Mouse (Mus musculus) c-Kit-positive CD71-positive TER-119-positive erythroid progenitor cells, embryonic 14.5 days (primary cell): ENCODE measurements at regions not wholly inside any gene's neighbourhood (a gene's known extent, or its start where the extent isn't known, plus 50 kb on each side); places are given as distances from the start of the nearest gene placed in this dataset.
"Not testable (repeated sequence)": the region's sequence is repeated elsewhere in the genome, so short reads cannot be mapped to it uniquely, and the experiment has no call there.

Experiments used
- DNase-seq: peaks from one replicate; pipeline ENCODE4 v3.0.0-alpha.2; 2013; ENCODE audit warnings: low spot score

DNA sequence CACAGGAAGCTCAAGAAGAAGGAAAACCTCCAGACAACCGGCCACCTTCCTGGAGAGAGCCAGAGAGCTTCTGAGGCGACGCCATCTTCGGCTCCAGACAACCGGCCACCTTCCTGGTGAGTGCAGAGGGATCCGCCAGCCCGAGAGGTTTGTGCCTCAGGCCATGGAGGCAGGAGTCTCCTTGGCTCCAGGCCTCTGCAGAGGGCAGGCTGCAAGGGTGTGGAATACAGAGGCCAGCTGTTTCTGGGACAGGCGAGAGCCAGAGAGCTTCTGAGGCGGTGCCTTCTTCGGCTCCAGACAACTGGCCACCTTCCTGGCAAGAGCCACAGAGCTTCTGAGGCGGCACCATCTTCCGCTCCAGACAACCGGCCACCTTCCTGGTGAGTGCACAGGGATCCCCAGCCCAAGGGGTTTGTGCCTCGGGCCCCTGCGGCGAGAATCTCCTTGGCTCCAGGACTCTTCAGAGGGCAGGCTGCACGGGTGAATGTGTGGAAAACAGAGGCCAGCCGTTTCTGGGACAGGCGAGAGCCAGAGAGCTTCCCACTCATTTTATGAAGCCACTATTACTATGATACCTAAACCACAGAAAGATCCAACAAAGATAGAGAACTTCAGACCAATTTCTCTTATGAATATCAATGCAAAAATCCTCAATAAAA lies 441.4 kb downstream of the Arl6ip6 start:
- not testable (repeated sequence) for DNase-seq

DNA sequence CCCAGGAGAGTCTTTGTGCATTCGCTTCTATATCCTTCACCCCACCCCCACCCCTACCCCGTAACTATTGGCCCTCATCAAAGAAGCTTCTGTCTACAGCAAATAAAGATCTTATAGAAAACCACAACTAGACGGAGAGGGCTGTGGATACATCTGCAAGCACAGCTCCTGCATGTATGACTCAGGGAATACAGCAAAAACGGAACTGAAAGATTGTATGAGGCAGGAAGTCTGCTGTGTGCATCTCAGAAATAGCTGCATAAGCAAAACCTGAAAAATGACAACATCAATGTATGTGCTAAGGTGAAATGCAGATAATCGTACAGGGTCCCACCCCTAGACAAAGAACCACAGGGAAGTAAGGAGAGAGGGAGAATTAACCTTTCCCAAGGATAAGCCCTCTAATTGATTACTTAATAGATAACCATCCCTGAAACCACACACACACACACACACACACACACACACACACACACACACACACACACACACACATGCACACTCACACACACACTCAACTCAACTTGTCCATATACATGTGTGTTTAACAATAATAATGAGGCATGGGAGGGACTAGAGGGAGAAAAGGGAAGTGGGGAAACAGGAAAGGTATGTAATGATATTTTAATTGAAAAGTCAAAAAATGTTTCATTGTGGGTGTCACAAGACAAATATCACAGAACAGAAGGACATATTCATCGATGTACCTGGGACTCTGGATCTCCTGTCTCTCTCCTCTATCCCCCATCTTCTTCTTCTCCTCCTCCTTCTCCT lies 416.6 kb downstream of the Rprm start:
- no peak for DNase-seq

DNA sequence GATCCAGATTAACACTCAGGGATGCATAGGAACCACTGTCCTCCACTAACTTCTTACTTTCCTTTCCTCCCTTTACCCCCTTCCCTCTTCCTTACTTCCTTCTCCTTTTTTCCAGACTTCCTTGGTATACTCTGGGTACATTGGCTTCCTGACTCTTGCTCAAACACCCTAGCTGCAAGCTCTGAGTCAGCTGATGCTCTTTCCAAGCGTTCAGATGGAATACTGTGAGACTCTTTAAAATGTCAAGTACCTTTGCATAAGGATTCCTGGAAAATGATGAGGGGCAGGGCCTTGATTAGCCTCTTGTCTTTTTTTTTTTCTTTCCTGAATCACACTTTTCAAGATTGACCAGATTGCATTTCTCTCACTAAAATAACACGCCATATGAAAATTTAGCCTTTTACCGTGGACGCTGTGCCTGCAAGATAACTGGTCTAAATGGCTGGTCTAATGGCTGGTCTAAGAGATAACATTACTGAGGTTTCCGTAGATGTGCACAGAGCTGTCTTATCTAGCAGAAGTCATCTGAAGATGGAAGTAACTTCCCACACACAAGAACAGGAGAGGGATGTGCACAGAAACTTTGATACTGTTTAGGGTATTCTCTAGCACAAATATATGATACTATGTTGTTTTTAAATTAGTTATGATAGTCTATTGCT lies 404.9 kb downstream of the Rprm start:
- no peak for DNase-seq

DNA sequence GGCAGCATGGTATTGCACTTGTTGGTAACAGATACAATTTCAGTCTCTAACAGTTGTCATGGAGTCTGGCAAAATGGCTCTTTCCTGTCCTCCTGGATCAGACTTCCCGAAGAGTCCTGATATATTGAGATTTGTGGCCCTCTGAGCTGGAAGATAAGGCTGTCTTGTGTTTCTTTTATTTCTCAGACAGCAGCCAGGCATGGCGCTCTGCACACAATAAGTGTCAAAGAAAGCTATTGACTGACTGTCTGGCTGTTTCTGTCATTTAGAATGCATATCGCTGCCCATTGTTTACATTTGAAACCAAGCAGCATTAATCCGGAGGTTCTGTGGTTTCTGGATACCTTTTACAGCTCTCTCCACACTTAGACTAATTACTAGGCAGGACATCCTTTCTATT lies 402.8 kb downstream of the Rprm start:
- no peak for DNase-seq

DNA sequence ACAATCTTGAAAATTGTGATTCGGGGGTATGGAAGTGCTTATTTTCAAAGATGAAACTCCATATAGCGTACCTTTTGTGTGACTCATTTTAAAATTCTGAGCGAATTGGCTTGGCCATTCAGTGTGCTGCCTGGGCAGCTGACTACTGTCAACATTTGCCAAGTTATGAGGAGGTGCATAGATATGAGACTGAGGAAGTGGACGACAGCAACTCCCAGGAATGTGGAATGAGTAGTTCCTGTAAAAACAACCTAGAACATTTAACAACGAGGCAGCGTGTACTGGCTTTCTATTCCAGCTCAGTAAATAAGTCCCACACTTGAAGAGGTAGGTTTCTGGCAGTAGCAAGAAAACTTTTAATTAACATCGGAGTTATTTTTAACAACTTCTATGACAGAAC lies 398.1 kb downstream of the Rprm start:
- DNase-seq, result no peak

DNA sequence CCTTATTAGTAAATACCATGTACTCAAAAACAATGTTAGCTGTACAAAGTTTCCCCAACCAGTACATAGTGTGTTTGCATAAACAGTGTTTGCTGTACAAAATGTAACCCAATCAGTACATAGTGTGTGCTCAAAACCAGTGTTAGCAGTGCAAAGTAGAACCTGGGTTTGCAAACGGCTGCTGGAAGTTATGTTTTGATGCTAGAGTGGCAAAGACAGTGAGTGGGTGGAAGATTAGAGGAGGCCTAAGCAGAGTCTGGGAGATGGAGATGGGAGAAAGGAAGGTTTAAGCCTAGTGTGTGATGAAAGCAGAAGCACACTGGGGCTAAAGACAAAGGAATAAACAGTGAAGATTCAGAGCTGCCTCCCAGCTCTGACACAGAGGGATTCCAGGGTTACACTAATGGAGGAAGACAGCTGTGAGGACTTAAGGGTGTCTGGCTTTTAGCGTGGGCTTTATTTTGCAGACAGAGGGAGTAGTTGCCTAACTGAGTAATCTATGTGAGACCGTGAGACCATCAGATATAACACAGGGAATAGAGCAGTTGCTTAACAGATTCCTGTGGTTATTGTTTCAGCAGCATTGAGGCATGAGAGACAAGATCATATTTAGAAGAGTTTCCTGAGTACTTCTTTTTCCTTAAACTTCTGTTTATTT lies 396.0 kb downstream of the Rprm start:
- DNase-seq, result no peak

DNA sequence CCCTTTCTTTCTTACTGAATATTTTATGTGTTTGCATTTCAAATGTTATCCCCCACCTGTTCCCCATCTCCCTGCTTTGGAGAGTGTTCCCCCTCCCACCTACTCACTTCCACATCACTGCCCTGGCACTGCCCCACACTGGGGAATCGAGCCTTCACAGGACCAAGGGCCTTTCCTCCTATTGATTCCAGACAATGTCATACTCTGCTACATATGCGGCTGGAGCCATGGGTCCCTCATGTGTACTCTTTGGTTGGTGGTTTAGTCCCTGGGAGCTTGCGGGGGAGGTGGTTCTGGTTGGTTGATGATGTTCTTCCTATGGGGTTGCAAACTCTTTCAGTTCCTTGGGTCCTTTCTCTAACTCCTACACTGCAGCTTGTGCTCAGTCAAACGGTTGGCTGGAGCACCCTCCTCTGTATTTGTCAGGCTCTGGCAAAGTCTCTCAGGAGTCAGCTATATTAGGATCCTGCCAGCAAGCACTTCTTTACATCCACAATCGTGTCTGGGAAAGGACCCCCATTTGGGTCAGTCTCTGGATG lies 393.7 kb downstream of the Rprm start:
- no peak for DNase-seq

DNA sequence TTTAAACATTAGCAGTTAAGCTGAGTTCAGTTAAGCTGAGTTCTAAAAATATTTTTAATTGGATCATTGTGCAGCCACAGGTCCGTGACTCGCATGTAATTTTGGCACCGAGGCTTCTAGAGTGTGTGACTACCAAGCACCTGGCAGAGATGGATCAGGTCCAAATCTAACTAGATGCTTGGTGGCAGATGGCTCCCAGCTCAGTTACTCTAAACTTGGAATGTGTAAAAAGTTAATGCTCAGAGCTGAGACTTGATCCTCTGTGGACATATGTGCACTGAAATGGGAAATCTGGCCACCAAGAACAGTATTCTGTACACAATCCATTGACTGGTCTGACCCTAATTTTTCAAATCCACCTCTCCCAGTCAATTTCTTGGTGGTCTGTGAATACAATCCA lies 374.1 kb downstream of the Rprm start:
- no peak for DNase-seq

DNA sequence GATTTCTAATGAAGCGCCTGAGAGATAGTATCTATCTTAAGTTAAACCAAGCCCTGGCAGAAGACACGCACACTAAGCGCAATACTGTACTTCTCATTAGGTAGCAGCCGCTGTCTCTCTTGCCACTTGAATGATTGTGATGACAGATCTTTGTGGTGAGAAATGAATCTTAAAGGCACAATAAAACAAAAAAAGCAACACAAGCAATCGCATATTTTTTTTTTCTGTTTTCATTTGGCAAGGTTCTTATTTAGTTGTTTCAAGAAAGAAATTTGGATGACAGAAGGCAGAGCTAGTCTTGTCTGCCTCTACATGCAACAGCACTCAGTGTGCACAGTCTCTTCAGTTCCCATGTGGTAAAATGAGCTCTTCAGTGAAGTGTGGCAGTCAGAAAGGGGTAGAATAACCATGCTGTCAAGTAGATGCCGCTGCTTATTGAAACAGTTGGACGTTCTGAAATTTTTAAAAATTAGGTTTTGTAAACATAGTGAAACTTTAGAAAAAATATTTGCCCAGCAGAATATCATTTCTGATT lies 372.2 kb downstream of the Rprm start:
- no peak for DNase-seq

DNA sequence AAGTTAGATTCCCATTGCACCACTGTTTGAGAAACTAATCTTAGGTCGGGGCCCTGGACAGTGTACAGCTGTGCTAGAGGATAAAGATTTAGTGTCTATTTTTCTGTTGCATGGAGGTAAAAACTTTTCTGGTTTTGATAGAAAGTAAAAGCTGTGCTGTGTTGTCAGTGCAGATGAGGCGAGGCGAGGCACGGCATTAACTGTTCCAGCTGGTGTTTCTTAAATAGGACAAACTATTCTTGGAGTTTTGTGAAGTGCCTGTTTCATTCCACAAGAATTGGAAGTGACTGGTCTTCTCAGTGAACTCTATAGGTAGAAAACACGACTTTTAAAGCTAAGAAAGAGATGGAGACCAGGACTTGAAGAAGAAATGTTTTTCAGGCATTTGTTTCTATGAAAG lies 370.3 kb downstream of the Rprm start:
- no peak for DNase-seq

DNA sequence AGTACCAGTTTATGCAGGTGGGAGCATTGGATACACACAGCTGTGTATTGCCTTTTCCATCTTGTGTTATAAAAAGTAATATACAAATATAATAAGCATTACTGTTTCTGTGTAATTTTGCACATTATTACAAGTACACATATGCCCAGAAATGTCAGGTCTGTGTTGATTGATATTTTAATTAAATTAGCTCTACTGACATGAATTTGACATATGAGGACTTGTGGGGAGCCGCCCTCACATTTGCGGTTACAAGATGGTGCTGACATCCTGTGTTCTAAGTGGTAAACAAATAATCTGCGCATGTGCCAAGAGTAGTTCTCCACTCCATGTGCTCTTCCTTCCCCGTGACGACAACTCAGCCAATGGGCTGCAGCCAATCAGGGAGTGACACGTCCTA lies 362.1 kb downstream of the Rprm start:
- DNase-seq, result no peak

DNA sequence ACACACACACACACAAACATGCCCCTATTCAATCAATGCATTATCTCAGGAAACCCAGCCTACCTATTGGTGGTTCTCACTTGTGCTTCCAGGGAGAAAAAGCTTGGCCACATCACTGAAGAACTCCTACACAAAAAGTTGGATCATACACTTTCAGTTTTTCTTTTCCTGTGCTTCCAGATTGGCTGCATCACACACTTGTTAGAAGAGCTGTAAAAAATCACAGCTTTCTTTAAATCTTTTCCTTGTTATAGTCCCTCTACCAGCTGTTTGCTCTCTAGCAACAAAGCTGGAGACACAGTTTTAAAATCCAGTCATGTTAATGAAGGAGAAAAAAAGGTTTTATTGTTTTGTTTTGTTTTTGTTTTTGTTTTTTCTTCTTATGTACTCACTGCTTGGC lies 356.7 kb downstream of the Rprm start:
- no peak for DNase-seq

DNA sequence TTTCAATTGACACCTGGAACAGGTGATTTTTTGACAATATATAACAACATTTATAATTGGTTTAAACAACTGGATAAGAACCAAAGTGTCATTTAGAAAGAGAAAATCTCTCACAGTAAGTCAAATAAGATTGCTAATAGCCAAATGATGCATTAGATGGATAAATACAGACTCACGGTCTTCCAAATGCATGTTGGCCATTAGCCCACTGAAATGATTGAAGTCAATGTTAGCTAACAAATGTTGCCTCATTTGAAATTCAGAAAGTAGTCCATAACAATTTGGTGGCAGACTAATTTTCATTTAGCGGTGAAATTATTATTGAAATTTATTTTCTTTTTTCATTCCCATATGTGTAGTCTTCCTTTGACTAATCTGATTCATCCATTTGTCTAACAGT lies 354.9 kb downstream of the Rprm start:
- no peak for DNase-seq

DNA sequence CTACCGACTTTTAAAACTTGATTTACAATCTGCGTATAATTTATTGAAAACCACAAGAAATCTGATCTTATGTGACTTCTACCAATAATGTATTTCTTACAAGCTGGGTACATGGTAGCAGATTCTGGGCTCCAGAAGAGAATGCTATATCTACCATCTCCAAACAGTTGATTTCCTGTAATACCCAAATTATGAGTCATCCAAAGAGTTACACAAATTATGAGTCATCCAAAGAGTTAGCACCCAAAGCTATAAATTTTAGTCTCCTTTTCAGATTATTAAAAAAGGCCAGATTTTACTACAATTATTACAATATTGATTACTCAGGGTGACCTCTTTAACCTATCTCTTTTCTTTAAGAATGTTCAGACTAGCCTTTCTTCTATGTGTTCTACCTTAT lies 321.9 kb downstream of the Rprm start:
- DNase-seq, result no peak

DNA sequence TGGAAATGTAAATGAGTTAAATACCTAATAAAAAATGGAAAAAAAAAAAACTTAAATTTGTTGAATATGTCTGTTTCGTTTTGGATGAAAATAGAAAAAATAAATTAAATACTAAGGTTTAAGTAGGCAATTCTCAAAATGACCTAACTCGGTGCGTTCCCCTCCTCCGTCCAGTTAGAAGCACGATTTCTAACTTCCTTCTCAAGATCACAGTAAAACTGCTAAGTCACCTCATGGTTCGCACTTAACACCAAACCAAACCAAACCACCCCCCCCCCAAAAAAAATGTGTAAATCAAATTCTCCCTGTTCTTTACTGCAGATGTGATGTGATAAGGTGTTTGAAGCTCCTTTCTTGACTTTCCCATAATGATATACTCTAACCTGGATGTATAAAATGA lies 303.3 kb downstream of the Rprm start:
- DNase-seq, result not testable (repeated sequence)

DNA sequence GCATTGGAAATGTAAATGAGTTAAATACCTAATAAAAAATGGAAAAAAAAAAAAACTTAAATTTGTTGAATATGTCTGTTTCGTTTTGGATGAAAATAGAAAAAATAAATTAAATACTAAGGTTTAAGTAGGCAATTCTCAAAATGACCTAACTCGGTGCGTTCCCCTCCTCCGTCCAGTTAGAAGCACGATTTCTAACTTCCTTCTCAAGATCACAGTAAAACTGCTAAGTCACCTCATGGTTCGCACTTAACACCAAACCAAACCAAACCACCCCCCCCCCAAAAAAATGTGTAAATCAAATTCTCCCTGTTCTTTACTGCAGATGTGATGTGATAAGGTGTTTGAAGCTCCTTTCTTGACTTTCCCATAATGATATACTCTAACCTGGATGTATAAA lies 296.8 kb downstream of the Rprm start:
- not testable (repeated sequence) for DNase-seq

DNA sequence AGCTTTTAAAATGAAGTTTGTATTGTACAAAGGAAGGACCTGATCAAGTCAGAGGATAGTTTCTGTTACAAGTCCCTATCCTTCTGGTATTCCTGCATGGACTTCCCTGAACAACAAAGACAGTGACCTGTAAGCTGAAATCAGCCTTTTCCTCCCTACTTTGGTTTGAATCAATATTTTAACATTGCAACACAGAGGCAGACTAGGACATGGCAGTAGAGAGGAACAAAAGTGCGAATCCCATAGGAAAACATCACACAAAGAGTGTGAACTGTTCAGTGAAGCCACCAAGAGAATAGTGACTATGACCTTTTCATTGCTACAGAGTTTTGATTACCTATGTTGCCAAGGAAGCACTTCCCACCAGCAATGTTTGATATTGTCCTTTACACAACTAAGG lies 288.7 kb downstream of the Rprm start:
- DNase-seq, result no peak

DNA sequence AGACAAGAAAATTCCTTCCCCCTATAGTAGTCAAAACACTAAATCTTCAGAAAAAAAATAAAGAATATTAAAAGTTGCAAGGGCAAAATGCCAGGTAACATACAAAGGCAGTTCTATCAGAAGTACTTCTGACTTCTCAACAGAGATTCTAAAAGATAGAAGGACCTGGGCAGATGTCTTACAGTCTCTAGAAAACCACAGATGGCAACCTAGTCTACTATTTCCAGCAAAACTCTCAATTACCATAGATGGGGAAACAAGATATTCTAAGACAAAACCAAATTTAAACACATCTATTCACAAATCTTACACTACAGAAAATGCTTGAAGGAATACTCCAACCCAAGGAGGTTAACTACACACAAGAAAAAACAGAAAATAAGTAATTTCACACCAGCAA lies 281.7 kb downstream of the Rprm start:
- no peak for DNase-seq

DNA sequence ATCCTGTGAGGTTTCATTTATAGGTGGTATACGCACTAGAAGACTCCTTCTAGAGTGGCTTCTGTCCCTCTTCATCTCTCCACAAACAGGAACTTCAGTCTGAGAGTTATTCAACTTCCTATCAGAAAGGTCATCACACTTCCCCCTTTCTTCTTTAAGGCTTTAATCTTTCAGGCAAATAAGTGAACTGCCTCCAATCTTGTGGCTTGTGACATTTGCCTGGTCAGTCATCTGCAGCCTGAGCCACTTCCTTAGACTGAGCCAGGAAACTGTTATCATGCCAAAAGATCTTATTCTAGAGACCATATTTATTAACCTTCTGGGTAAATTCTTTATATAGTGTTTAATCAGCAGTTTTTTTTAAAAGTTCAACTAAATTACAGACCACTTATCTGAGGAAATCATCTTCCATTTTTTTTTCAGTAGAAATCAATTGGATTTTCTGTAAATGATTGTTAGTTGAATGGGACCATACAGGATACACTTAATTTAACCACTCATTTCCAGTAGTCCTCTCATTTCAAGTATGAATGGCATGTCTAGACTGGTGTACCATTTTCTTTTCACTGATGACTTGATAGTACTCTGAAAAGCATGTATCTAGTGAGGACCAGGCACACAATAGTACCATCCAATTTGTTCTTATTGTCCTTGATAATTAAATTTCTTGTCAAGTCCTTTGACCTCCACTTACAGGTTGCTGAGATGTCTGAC lies 234.4 kb downstream of the Rprm start:
- DNase-seq, result no peak
